Mouse (Mus musculus) small intestine, adult 2 months (tissue): ENCODE data around the gene Ttc28.

ENCODE experiments used
- CTCF ChIP-seq: fragments of 200-500 bp; IDR thresholded peaks from 2 replicates; pipeline ENCODE4 v1.5.1; 2012; ENCODE audit warnings: low read depth, mild to moderate bottlenecking, control low read depth, inconsistent platforms, low read length, moderate library complexity, mixed read lengths; ENCODE audit not compliant: insufficient replicate concordance, insufficient read length; ENCODE audit errors: extremely low read depth
- POLR2A ChIP-seq: fragments of 200-500 bp; IDR thresholded peaks from 2 replicates; pipeline ENCODE4 v1.6.1; 2012; ENCODE audit warnings: low read depth, mild to moderate bottlenecking, control low read depth, inconsistent platforms, low read length, moderate library complexity

DNA sequence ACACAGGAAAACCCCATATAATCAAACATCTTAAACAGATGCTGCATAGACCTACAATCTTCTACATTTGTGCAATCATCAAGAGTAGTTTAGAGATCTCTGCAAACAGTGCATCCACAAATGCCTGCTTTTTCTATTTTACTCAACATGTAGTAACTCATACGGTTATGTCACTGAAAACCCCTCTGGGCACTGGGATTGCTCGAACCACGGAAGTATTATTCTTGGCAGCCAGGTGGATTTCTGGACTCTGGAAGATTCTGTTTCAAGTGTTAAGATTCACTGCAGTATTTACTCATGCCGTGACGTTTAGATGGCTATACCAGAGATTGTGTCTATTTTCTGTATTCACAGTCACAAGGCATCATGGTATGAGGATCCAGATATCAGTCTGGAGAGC lies 101.0 kb downstream of the Ttc28 start:
- TF ChIP-seq CTCF (no peak), POLR2A (no peak)
